Mouse (Mus musculus): ENCODE measurements around the gene S100a16. TPM values are rescaled to one million over a fixed set of nuclear protein-coding genes. Genes with fewer than 3 reads are reported as not detected.

S100a16 gene
- polyA plus RNA-seq, 1 experiment from 2014 or later, result 39.6 TPM

GRCm38 (mm10) chr3:90525421-90525820 lies 11.6 kb upstream of the S100a16 start:
- no peaks in the 10 kb centered on the region for H3K4me1 ChIP-seq (replicated peaks)
- 69% methylated on average over 4 of the region's 4 CpGs for WGBS
- H3K9me3 ChIP-seq, result no peaks in the 10 kb centered on the region
- H3K27me3 ChIP-seq, result 0 out of 2 replicates have a peak, but pooled peaks cover 7% of the 10 kb centered on the region
- no peak overlapping the region for H3K9ac ChIP-seq (replicated peaks)
- no peak overlapping the region for H3K27ac ChIP-seq
- no peak for ATAC-seq (ENCODE audit: insufficient number of reproducible peaks, insufficient read depth, low FRiP score, low TSS enrichment, low read depth)
- no peaks in the 10 kb centered on the region for H3K36me3 ChIP-seq
- H3K4me3 ChIP-seq (replicated peaks), result no peak overlapping the region
- no peak overlapping the region for H3K4me2 ChIP-seq

GRCm38 (mm10) chr3:90526076-90526475 lies 11.0 kb upstream of the S100a16 start:
- Histone ChIP-seq H3K4me3 (replicated peaks) (no peak overlapping the region), H3K9ac (replicated peaks) (no peak overlapping the region), H3K27ac (no peak overlapping the region), H3K27me3 (0 out of 2 replicates have a peak, but pooled peaks cover 7% of the 10 kb centered on the region), H3K36me3 (no peaks in the 10 kb centered on the region), H3K4me1 (replicated peaks) (no peaks in the 10 kb centered on the region), H3K4me2 (no peak overlapping the region), H3K9me3 (no peaks in the 10 kb centered on the region)
- 69% methylated on average over 2 of the region's 2 CpGs for WGBS
- ATAC-seq (ENCODE audit: insufficient number of reproducible peaks, insufficient read depth, low FRiP score, low TSS enrichment, low read depth), result no peak

GRCm38 (mm10) chr3:90526580-90526979 lies 10.5 kb upstream of the S100a16 start, which contains the start of gene S100a14:
Gene S100a14, plus strand, starts transcription at chr3:90526856.
- Histone ChIP-seq H3K4me1 (replicated peaks) (no peaks in the 10 kb centered on the region), H3K27me3 (0 out of 2 replicates have a peak, but pooled peaks cover 7% of the 10 kb centered on the region), H3K27ac (no peak within 1 kb of the TSS), H3K9me3 (no peaks in the 10 kb centered on the region), H3K4me3 (replicated peaks) (no peak within 1 kb of the TSS), H3K4me2 (no peak within 1 kb of the TSS), H3K36me3 (no peaks in the 10 kb centered on the region), H3K9ac (replicated peaks) (no peak within 1 kb of the TSS)
- no peak for ATAC-seq (ENCODE audit: insufficient number of reproducible peaks, insufficient read depth, low FRiP score, low TSS enrichment, low read depth)
- 65% methylated on average over 5 of the region's 5 CpGs for WGBS

- 90% methylated on average over 7 of the region's 7 CpGs for WGBS
- Histone ChIP-seq H3K27ac (no peak overlapping the region), H3K36me3 (no peaks in the 10 kb centered on the region), H3K27me3 (0 out of 2 replicates have a peak, but pooled peaks cover 7% of the 10 kb centered on the region), H3K9me3 (no peaks in the 10 kb centered on the region), H3K4me1 (replicated peaks) (no peaks in the 10 kb centered on the region), H3K4me2 (no peak overlapping the region), H3K4me3 (replicated peaks) (no peak overlapping the region), H3K9ac (replicated peaks) (no peak overlapping the region)
- no peak for ATAC-seq (ENCODE audit: insufficient number of reproducible peaks, insufficient read depth, low FRiP score, low TSS enrichment, low read depth)
Measured at GRCm38 (mm10) chr3:90527291-90527873, 9.7 kb upstream of the S100a16 start.

- 68% methylated on average over 5 of the region's 5 CpGs for WGBS
- Histone ChIP-seq H3K4me1 (replicated peaks) (no peaks in the 10 kb centered on the region), H3K36me3 (no peaks in the 10 kb centered on the region), H3K4me2 (no peak overlapping the region), H3K9me3 (no peaks in the 10 kb centered on the region), H3K27me3 (0 out of 2 replicates have a peak, but pooled peaks cover 4% of the 10 kb centered on the region), H3K4me3 (replicated peaks) (no peak overlapping the region), H3K27ac (no peak overlapping the region), H3K9ac (replicated peaks) (no peak overlapping the region)
- ATAC-seq (ENCODE audit: insufficient number of reproducible peaks, insufficient read depth, low FRiP score, low TSS enrichment, low read depth), result no peak
Measured at GRCm38 (mm10) chr3:90531713-90532112, 5.3 kb upstream of the S100a16 start.

GRCm38 (mm10) chr3:90535446-90535845 lies 1.6 kb upstream of the S100a16 start:
- H3K9ac ChIP-seq (replicated peaks), result no peak overlapping the region
- H3K36me3 ChIP-seq, result no peaks in the 10 kb centered on the region
- peaks cover 3% of the 10 kb centered on the region; the same call in 1 of the 2 replicates for H3K4me1 ChIP-seq (replicated peaks)
- WGBS, result 65% methylated on average over 1 of the region's 1 CpGs
- H3K9me3 ChIP-seq, result no peaks in the 10 kb centered on the region
- no peak overlapping the region for H3K4me3 ChIP-seq (replicated peaks)
- peaks cover 10% of the 10 kb centered on the region; the same call in 1 of the 2 replicates for H3K27me3 ChIP-seq
- H3K27ac ChIP-seq, result no peak overlapping the region
- no peak for ATAC-seq (ENCODE audit: insufficient number of reproducible peaks, insufficient read depth, low FRiP score, low TSS enrichment, low read depth)
- H3K4me2 ChIP-seq, result no peak overlapping the region

- no peak overlapping the region for H3K4me2 ChIP-seq
- no peak overlapping the region for H3K9ac ChIP-seq (replicated peaks)
- H3K27ac ChIP-seq, result no peak overlapping the region
Measured at GRCm38 (mm10) chr3:90537905-90538296, 847 bp downstream of the S100a16 start.

GRCm38 (mm10) chr3:90540904-90541303 lies 3.9 kb downstream of the S100a16 start:
- H3K4me3 ChIP-seq (replicated peaks), result no peak overlapping the region
- H3K36me3 ChIP-seq, result no peaks in the 10 kb centered on the region
- H3K4me1 ChIP-seq (replicated peaks), result peaks cover 3% of the 10 kb centered on the region; the same call in 1 of the 2 replicates
- WGBS, result 72% methylated on average over 4 of the region's 4 CpGs
- no peak overlapping the region for H3K4me2 ChIP-seq
- no peak overlapping the region for H3K27ac ChIP-seq
- peaks cover 19% of the 10 kb centered on the region; the same call in 1 of the 2 replicates for H3K27me3 ChIP-seq
- ATAC-seq (ENCODE audit: insufficient number of reproducible peaks, insufficient read depth, low FRiP score, low TSS enrichment, low read depth), result no peak
- no peak overlapping the region for H3K9ac ChIP-seq (replicated peaks)
- no peaks in the 10 kb centered on the region for H3K9me3 ChIP-seq

More at GRCm38 (mm10) chr3:90537905-90538296, 847 bp downstream of the S100a16 start:
- H3K4me1 ChIP-seq (replicated peaks), result peaks cover 3% of the 10 kb centered on the region; the same call in 1 of the 2 replicates
- H3K4me3 ChIP-seq (replicated peaks), result no peak overlapping the region
- H3K27me3 ChIP-seq, result peaks cover 19% of the 10 kb centered on the region; the same call in 1 of the 2 replicates
- no peaks in the 10 kb centered on the region for H3K9me3 ChIP-seq
- no peak for ATAC-seq (ENCODE audit: insufficient number of reproducible peaks, insufficient read depth, low FRiP score, low TSS enrichment, low read depth)
- 72% methylated on average over 5 of the region's 5 CpGs for WGBS
- no peaks in the 10 kb centered on the region for H3K36me3 ChIP-seq

GRCm38 (mm10) chr3:90549676-90550420 lies 12.8 kb downstream of the S100a16 start:
- whole genome bisulfite sequencing, result 13% methylated on average over 5 of the region's 5 CpGs

GRCm38 (mm10) chr3:90550421-90550790 lies 13.4 kb downstream of the S100a16 start:
- no peak overlapping the region for H3K27ac ChIP-seq
- H3K4me3 ChIP-seq (replicated peaks), result no peak overlapping the region
- no peaks in the 10 kb centered on the region for H3K9me3 ChIP-seq
- no peak overlapping the region for H3K4me2 ChIP-seq
- H3K4me1 ChIP-seq (replicated peaks), result peaks cover 16% of the 10 kb centered on the region
- H3K9ac ChIP-seq (replicated peaks), result no peak overlapping the region
- H3K36me3 ChIP-seq, result no peaks in the 10 kb centered on the region
- ATAC-seq (ENCODE audit: insufficient number of reproducible peaks, insufficient read depth, low FRiP score, low TSS enrichment, low read depth), result peak; percentile 67; the same call in 1 of the 2 replicates
- H3K27me3 ChIP-seq, result no peaks in the 10 kb centered on the region
- 83% methylated on average over 2 of the region's 2 CpGs for WGBS

More at GRCm38 (mm10) chr3:90549676-90550420, 12.8 kb downstream of the S100a16 start:
- no peak overlapping the region for H3K4me2 ChIP-seq
- H3K36me3 ChIP-seq, result no peaks in the 10 kb centered on the region
- no peak overlapping the region for H3K9ac ChIP-seq (replicated peaks)
- no peak overlapping the region for H3K4me3 ChIP-seq (replicated peaks)
- ATAC-seq (ENCODE audit: insufficient number of reproducible peaks, insufficient read depth, low FRiP score, low TSS enrichment, low read depth), result peak; percentile 67
- no peaks in the 10 kb centered on the region for H3K9me3 ChIP-seq
- no peaks in the 10 kb centered on the region for H3K27me3 ChIP-seq
- no peak overlapping the region for H3K27ac ChIP-seq
- peaks cover 16% of the 10 kb centered on the region for H3K4me1 ChIP-seq (replicated peaks)

- Histone ChIP-seq H3K9ac (replicated peaks) (no peak overlapping the region), H3K4me3 (replicated peaks) (no peak overlapping the region), H3K27me3 (no peaks in the 10 kb centered on the region), H3K9me3 (no peaks in the 10 kb centered on the region), H3K4me1 (replicated peaks) (peaks cover 16% of the 10 kb centered on the region), H3K36me3 (no peaks in the 10 kb centered on the region), H3K4me2 (no peak overlapping the region), H3K27ac (no peak overlapping the region)
- WGBS, result 85% methylated on average over 2 of the region's 2 CpGs
- no peak for ATAC-seq (ENCODE audit: insufficient number of reproducible peaks, insufficient read depth, low FRiP score, low TSS enrichment, low read depth)
Measured at GRCm38 (mm10) chr3:90552231-90552630, 15.2 kb downstream of the S100a16 start.
